Mouse (Mus musculus) heart, adult 10 weeks (tissue): ENCODE data around the gene Olfr1444. TPM values are rescaled to one million over a fixed set of nuclear protein-coding genes. Genes with fewer than 3 reads are reported as not detected.

Source experiments
- polyA plus RNA-seq: library from polyadenylated mRNA; stranded (reverse); fragments of 350-450 nt; fragmentation: Illumina TruSeq; extraction: RNeasy Lipid Tissue Mini Kit (QIAGEN cat#74804); gene quantifications from one replicate; pipeline ENCODE4 v1.2.3, GENCODE M21; 2014; ENCODE audit warnings: low read depth, low replicate concordance

Olfr1444 gene
- polyA plus RNA-seq, result not detected

GRCm38 (mm10) chr19:12856983-12857382 lies at the start of gene Olfr1444:
Olfr1444 (plus strand) TSS chr19:12857283.

GRCm38 (mm10) chr19:12846382-12846781 lies 10.7 kb upstream of the Olfr1444 start, which contains the start of gene Gm5244:
Gm5244 (plus strand) TSS chr19:12846682.

GRCm38 (mm10) chr19:12883555-12883954 lies 26.5 kb downstream of the Olfr1444 start, which contains the start of gene Olfr1445:
Olfr1445 (plus strand) TSS chr19:12883855.

GRCm38 (mm10) chr19:12893424-12893823 lies 36.3 kb downstream of the Olfr1444 start, which contains the start of gene Olfr1446:
Olfr1446 (minus strand) TSS chr19:12893524.

GRCm38 (mm10) chr19:12903643-12904042 lies 46.6 kb downstream of the Olfr1444 start, which contains the start of gene Olfr1447:
Olfr1447 (minus strand) TSS chr19:12903743.

Other genes starting within 250 kb of the Olfr1444 start
- 0.13 TPM for gene Glyat, start 224.0 kb upstream of the Olfr1444 start, polyA plus RNA-seq
- gene Olfr1442, start 186.8 kb upstream of the Olfr1444 start, polyA plus RNA-seq, result not detected
- gene Olfr1443, start 179.2 kb upstream of the Olfr1444 start, polyA plus RNA-seq, result not detected
- not detected for gene Keg1, start 161.5 kb upstream of the Olfr1444 start, polyA plus RNA-seq
- 3.9 TPM for gene Cntf, start 91.7 kb upstream of the Olfr1444 start, polyA plus RNA-seq
- gene Zfp91, start 61.2 kb upstream of the Olfr1444 start, polyA plus RNA-seq, result 60.2 TPM
- gene Lpxn, start 61.1 kb upstream of the Olfr1444 start, polyA plus RNA-seq, result 0.81 TPM
- not detected for gene Gm5244, start 10.6 kb upstream of the Olfr1444 start, polyA plus RNA-seq
- not detected for gene Olfr1445, start 26.6 kb downstream of the Olfr1444 start, polyA plus RNA-seq
- not detected for gene Olfr1446, start 36.2 kb downstream of the Olfr1444 start, polyA plus RNA-seq
- gene Olfr1447, start 46.5 kb downstream of the Olfr1444 start, polyA plus RNA-seq, result not detected
- not detected for gene Olfr1448, start 67.1 kb downstream of the Olfr1444 start, polyA plus RNA-seq
- not detected for gene Olfr1449, start 73.6 kb downstream of the Olfr1444 start, polyA plus RNA-seq
- not detected for gene Olfr1450, start 93.0 kb downstream of the Olfr1444 start, polyA plus RNA-seq
- gene Olfr1451, start 137.7 kb downstream of the Olfr1444 start, polyA plus RNA-seq, result not detected
- gene Olfr1453, start 171.0 kb downstream of the Olfr1444 start, polyA plus RNA-seq, result not detected
- gene Olfr1454, start 203.3 kb downstream of the Olfr1444 start, polyA plus RNA-seq, result not detected
- gene Olfr1457, start 240.6 kb downstream of the Olfr1444 start, polyA plus RNA-seq, result not detected
- not detected for gene Olfr1458, start 249.5 kb downstream of the Olfr1444 start, polyA plus RNA-seq